Mouse (Mus musculus): ENCODE measurements around the gene Ddx46. TPM values are rescaled to one million over a fixed set of nuclear protein-coding genes. Genes with fewer than 3 reads are reported as not detected.

The Ddx46 gene
- total RNA-seq (2014; rRNA removed) (17.9 and 18.7 TPM in 2 replicates), polyA plus RNA-seq (2015; fragmentation: Nextera tagmentation; extraction: Ambion mirVana) (19.9 and 23.4 TPM in 2 replicates)

GRCm38 (mm10) chr13:55634639-55635127 is at the start of gene Ddx46:
Gene Ddx46 (plus strand): TSS chr13:55635027.
- H3K4me3 ChIP-seq (ENCODE audit: low read length): peak within 1 kb of the TSS; percentile 95
- no peaks in the 10 kb centered on the region for H3K27me3 ChIP-seq (ENCODE audit: insufficient read depth, low read length)
- peak within 1 kb of the TSS; percentile 88 for H3K9ac ChIP-seq (replicated peaks; ENCODE audit: low read length)
- H3K27ac ChIP-seq: peak within 1 kb of the TSS; percentile 76
- peaks cover 22% of the 10 kb centered on the region for H3K36me3 ChIP-seq (ENCODE audit: insufficient read depth, low read length)
- ATAC-seq: peak; percentile 95
- H3K4me2 ChIP-seq (ENCODE audit: low read depth, low read length): peak within 1 kb of the TSS; percentile 80
- peak; percentile 93 for TF ChIP-seq CTCF (IDR thresholded peaks at IDR 0.05; ENCODE audit: low read depth)
- H3K4me1 ChIP-seq (ENCODE audit: insufficient read depth, low read length): no peaks in the 10 kb centered on the region
- peak; percentile 94 for DNase-seq (ENCODE audit: low spot score)
- H3K9me3 ChIP-seq (ENCODE audit: low read length): no peaks in the 10 kb centered on the region
- WGBS: 6% methylated on average over 27 of the region's 30 CpGs

GRCm38 (mm10) chr13:55591961-55592490 is 42.8 kb upstream of the Ddx46 start:
- no peak overlapping the region; the same call in 1 of the 2 replicates for H3K4me3 ChIP-seq (ENCODE audit: low read length)
- H3K9ac ChIP-seq (replicated peaks; ENCODE audit: low read length): no peak overlapping the region
- H3K36me3 ChIP-seq (ENCODE audit: insufficient read depth, low read length): peaks cover 14% of the 10 kb centered on the region
- no peak overlapping the region for H3K4me2 ChIP-seq (ENCODE audit: low read depth, low read length)
- ATAC-seq (peak; percentile 11; the same call in 1 of the 2 replicates), DNase-seq (ENCODE audit: low spot score) (no peak)
- no peak for TF ChIP-seq CTCF (IDR thresholded peaks at IDR 0.05; ENCODE audit: low read depth)
- WGBS: 81% methylated on average over 4 of the region's 4 CpGs
- H3K9me3 ChIP-seq (ENCODE audit: low read length): no peaks in the 10 kb centered on the region
- no peaks in the 10 kb centered on the region for H3K27me3 ChIP-seq (ENCODE audit: insufficient read depth, low read length)
- H3K27ac ChIP-seq: 0 out of 2 replicates have a peak overlapping the region, but pooled peaks have one; percentile 26
- no peaks in the 10 kb centered on the region for H3K4me1 ChIP-seq (ENCODE audit: insufficient read depth, low read length)

DNA sequence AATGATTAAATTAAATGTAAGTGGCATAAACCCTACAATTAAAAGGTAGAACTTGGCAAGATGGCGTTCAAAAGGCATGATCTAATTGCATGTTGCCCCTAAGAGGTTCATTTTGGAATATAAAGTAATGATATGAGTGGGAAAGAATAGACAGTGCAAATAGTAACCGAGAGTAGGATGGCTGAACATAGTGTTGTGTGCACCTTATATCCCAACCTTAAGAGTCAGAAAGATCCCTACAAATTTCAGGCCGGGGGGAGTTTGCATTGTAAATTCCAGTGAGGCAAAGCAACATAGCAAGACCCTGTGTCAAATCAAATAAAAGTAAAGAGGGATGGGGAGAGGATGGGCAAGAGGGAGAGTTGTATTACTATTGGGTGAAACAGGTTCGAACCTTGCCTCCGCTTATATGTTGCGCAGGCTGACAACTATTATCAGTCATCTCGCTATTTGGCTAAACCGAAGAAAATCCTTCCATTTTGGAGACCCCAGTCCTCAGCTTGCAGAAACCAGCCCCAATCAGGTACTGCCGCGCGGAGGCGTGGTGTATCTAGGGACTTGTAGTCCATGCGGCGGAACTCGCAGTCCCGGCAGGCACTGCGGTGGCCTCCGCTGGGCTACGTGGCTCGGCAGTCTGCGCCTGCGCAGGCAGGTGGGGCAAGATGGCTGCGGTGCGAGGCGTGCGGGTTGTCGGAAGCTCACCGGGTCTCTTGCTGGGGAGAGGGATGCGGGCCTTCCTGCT is 42.1 kb upstream of the Ddx46 start:
- 5% methylated on average over 29 of the region's 29 CpGs for WGBS
- H3K9me3 ChIP-seq (ENCODE audit: low read length): no peaks in the 10 kb centered on the region
- no peaks in the 10 kb centered on the region for H3K4me1 ChIP-seq (ENCODE audit: insufficient read depth, low read length)

DNA sequence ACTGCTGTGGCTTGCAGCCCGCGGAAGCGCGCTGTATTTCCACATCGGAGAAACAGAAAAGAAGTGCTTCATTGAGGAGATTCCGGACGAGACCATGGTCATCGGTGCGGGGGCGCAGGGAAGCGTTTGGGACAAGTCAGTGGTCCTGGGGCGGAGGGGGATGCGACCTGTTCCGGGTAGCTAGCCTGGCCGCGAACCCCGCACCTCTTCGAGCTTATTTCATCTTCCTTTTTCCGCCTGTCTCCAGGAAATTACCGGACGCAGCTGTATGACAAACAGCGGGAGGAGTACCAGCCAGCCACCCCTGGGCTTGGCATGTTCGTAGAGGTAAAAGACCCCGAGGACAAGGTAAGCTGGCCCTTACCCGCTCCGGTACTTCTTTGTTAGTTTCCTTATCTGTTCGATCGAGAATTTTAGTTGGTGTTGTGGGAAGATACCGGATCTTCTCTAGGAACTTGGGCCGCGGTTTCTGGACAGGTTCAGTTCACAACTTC is 41.5 kb upstream of the Ddx46 start:
- no peak for TF ChIP-seq CTCF (IDR thresholded peaks at IDR 0.05; ENCODE audit: low read depth)
- DNase-seq (ENCODE audit: low spot score) (no peak), ATAC-seq (peak; percentile 56)
- WGBS: 1% methylated on average over 31 of the region's 31 CpGs
- Histone ChIP-seq H3K9ac (replicated peaks; ENCODE audit: low read length) (peak overlapping the region; percentile 73), H3K9me3 (ENCODE audit: low read length) (no peaks in the 10 kb centered on the region), H3K4me2 (ENCODE audit: low read depth, low read length) (peak overlapping the region; percentile 80), H3K36me3 (ENCODE audit: insufficient read depth, low read length) (peaks cover 18% of the 10 kb centered on the region), H3K4me3 (ENCODE audit: low read length) (peak overlapping the region; percentile 88), H3K27me3 (ENCODE audit: insufficient read depth, low read length) (no peaks in the 10 kb centered on the region), H3K4me1 (ENCODE audit: insufficient read depth, low read length) (no peaks in the 10 kb centered on the region), H3K27ac (peak overlapping the region; percentile 76)

More for the DNA sequence above, 42.1 kb upstream of the Ddx46 start:
- Histone ChIP-seq H3K27me3 (ENCODE audit: insufficient read depth, low read length) (no peaks in the 10 kb centered on the region), H3K4me3 (ENCODE audit: low read length) (peak overlapping the region; percentile 88), H3K4me2 (ENCODE audit: low read depth, low read length) (peak overlapping the region; percentile 80), H3K27ac (peak overlapping the region; percentile 76), H3K9ac (replicated peaks; ENCODE audit: low read length) (peak overlapping the region; percentile 73), H3K36me3 (ENCODE audit: insufficient read depth, low read length) (peaks cover 18% of the 10 kb centered on the region)
- DNase-seq (ENCODE audit: low spot score): peak; percentile 99
- peak; percentile 99 for ATAC-seq
- no peak; the same call in 1 of the 2 replicates for TF ChIP-seq CTCF (IDR thresholded peaks at IDR 0.05; ENCODE audit: low read depth)

DNA sequence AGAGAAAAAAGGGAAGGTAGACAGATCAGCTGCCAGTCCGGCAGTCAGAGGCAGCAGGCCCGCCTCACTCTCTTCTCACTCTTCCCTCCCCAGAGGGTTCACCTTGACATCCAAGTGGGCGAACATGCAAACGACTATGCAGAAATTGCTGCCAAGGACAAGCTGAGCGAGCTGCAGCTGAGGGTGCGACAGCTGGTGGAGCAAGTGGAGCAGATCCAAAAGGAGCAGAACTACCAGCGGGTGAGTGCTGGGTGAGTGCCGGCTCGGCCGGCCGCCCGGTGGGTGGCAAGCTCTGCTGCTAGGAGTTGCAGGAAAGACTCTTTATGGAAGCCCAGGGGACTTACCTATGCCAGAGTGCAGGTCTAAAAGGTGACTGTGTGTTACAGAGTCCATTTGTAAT is 39.5 kb upstream of the Ddx46 start:
- no peak for ATAC-seq
- Histone ChIP-seq H3K27me3 (ENCODE audit: insufficient read depth, low read length) (no peaks in the 10 kb centered on the region), H3K9me3 (ENCODE audit: low read length) (no peaks in the 10 kb centered on the region), H3K27ac (no peak overlapping the region), H3K4me3 (ENCODE audit: low read length) (no peak overlapping the region), H3K4me1 (ENCODE audit: insufficient read depth, low read length) (peaks cover 6% of the 10 kb centered on the region; the same call in 1 of the 2 replicates), H3K36me3 (ENCODE audit: insufficient read depth, low read length) (peaks cover 18% of the 10 kb centered on the region), H3K9ac (replicated peaks; ENCODE audit: low read length) (no peak overlapping the region), H3K4me2 (ENCODE audit: low read depth, low read length) (no peak overlapping the region)
- no peak for TF ChIP-seq CTCF (IDR thresholded peaks at IDR 0.05; ENCODE audit: low read depth)
- WGBS: 57% methylated on average over 12 of the region's 12 CpGs
- peak; percentile 57 for DNase-seq (ENCODE audit: low spot score)

DNA sequence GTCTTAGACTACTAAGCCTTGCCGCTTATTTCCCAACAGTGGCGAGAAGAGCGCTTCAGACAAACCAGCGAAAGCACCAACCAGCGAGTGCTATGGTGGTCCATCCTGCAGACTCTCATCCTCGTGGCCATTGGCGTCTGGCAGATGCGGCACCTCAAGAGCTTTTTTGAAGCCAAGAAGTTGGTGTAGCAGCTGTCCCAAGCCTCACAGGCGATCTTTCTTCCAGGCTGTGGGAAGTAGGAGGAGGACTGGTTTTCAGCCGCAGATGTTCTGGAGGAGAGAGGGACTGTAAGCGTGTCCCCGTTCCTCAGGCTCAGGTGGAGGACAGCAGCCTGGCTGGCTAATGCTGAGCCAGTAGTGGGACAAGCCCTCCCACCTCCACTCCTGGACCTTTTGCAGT is 38.0 kb upstream of the Ddx46 start:
- Histone ChIP-seq H3K27me3 (ENCODE audit: insufficient read depth, low read length) (no peaks in the 10 kb centered on the region), H3K27ac (no peak overlapping the region), H3K9ac (replicated peaks; ENCODE audit: low read length) (no peak overlapping the region), H3K9me3 (ENCODE audit: low read length) (no peaks in the 10 kb centered on the region), H3K4me1 (ENCODE audit: insufficient read depth, low read length) (peaks cover 12% of the 10 kb centered on the region; the same call in 1 of the 2 replicates), H3K36me3 (ENCODE audit: insufficient read depth, low read length) (peaks cover 18% of the 10 kb centered on the region), H3K4me2 (ENCODE audit: low read depth, low read length) (no peak overlapping the region), H3K4me3 (ENCODE audit: low read length) (no peak overlapping the region)
- ATAC-seq (no peak), DNase-seq (ENCODE audit: low spot score) (no peak)
- WGBS: 92% methylated on average over 12 of the region's 12 CpGs
- no peak for TF ChIP-seq CTCF (IDR thresholded peaks at IDR 0.05; ENCODE audit: low read depth)
